Mouse (Mus musculus) embryo, embryonic 11 days (tissue): ENCODE results near the gene Gm14214.

Experiments
- DNase-seq: peaks from one replicate; pipeline ENCODE4 v3.0.0-alpha.2; 2015

Gm14214 gene

DNA sequence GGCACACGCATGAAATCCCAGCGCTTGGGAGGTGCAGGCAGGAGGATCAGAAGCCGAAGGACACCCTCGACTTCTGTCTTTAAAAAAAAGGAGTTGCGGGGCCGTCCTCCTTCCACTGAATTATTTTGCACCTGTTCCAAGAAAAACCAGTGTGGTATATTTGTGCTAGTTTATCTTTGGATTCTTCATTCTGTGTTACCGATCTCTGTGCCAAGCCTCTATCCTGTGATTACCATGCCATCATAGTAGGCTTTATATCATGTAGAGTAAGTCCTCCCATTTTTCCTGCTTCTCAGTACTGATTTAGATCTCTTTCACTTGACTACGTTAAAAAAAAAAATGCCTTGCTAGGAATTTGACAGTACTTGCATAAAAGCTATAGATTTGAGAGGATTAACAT, 1.8 kb upstream of the Gm14214 start:
- DNase-seq, result no peak

DNA sequence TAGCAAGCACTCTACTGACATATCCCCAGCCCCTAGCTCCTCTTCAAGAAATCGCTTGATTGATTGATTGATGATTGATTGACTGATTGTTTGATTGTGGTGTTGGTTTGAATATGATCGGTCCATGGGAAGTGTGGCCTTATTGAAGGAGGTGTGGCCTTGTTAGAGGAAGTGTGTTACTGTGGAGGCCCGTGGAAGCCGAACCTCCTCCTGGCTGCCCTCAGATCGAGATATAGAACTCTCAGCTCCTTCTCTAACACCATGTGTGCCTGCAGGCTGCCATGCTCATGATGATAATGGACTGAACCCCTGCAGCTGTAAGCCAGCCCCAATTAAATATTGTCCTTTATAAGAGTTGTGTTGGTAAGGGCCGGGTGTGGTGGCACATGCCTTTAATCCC, 2.8 kb downstream of the Gm14214 start:
- DNase-seq, result no peak

DNA sequence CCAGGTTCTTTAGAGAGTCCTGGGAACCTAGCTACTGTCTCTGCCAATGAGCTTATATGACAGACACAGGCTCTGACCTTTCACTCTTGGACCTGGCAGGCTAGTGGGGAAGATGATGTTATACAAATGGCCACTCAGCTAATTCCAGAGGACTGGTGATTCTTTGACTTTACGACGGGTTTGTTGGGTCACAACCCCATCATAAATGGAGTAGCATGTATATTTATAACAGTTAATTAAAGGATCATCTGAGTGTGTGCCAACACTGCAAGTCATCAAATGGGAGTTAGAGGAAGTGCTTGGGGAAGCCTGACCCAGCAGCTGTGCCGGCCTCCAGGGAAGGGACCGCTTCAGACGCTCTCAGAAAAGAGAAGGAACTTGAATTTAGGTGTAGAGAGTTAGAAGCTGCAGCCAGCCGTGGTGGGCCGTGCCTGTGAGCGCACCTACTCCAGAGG, 4.2 kb downstream of the Gm14214 start:
- no peak for DNase-seq

DNA sequence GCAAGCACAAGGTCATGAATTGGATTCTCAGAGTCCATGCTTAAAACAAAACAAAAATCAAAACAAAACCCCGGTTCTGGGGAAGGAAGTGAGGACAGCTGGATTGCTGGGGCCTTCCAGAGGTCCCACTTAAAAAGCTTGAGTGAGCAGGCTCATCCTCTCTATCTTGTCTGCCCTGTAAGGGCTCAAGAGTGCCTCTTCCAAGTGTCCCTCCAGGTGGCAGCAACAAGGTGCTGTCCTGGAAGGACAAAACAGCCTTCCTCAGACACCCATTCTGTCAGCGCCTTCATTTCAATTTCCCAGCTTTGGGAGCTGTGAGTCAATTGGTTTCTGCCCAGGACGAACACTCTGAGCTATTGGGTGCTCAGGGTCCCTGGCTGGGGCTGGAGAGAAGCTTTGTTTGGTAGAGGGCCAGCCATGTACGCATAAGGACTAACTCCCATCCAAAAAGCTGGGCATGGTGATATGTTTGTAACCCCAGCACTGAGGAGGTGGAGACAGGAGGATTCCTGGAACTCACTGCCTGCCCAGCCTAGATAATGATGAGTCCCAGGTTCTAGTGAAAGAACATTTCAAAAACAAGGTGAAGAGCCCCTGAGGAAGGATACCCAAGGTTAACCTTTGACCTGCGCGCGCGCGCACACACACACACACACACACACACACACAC, 4.9 kb downstream of the Gm14214 start:
- DNase-seq, result no peak

DNA sequence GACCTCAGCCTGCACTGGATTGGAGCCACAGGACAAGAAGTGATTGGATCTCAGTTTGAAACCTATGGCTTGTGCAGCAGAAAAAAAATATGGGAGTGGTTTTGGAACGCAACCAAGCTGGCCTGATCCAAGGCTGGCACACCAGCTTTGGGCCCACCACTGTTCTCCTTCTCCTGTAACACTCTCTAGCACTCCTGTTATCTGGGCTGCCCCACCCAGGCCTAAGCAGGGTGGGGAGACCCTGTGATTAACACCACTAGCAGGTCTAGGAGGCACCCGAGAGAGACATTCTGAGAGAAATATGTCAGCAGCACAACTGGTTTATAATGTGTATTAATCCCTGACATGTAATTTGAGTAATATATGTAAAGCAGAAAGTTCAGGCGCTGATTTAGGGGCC, 6.6 kb downstream of the Gm14214 start:
- DNase-seq, result no peak

DNA sequence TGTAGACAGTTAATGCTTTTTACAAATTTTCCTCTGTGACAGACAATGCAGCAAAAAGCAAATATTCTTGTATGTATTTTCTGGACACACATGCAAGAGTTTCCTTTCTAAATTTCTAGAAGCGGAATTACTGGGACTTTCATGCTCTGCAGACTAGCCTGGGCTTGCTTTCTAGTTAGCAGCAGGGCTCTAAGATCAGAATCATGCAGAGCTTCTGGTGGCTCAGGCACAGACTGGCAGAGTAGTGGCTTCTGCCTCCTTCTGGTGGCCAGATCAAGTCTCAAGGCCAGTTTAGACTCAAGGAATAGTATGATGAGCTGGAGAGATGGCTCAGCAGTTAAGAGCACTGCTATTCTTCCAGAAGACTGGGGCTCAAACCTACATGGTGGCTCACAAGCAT, 11.4 kb downstream of the Gm14214 start:
- DNase-seq, result no peak

DNA sequence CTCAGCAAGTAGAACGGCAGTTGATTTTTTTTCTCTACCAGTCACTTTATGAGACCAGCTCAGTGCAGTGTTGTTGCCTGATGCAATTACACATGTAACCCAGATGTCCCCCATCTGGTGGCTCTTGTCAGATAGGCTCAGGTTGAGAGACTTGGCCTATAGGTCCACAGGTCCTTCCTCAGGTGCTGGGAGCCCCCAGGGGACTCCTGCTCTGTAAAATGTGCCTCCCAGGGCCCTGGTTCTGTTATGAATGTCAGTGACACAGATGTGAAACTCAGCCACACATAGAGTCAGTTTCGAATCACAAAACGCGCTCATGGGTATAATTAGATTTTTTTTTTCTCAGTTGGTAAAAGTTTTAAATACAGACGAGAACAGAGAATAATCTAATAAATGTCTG, 12.1 kb downstream of the Gm14214 start:
- DNase-seq, result no peak

DNA sequence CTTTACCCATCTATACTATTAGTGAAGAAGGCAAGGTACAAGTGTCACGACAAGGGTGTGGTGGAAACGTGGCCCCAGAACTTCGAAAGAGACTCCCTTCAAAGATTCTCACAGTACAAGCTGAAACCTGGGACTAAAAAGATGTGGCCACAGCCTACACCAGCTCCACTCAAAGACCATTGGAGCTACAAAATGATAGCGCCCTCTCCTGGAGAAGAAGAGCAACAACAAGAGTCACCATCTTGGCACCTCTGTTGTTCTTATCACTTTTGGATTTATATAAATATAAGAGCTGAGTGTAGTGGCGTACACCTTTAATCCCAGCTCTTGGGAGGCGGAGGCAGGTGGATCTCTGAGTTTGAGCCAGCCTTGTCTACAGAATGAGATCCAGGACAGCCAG, 14.0 kb downstream of the Gm14214 start:
- no peak for DNase-seq

DNA sequence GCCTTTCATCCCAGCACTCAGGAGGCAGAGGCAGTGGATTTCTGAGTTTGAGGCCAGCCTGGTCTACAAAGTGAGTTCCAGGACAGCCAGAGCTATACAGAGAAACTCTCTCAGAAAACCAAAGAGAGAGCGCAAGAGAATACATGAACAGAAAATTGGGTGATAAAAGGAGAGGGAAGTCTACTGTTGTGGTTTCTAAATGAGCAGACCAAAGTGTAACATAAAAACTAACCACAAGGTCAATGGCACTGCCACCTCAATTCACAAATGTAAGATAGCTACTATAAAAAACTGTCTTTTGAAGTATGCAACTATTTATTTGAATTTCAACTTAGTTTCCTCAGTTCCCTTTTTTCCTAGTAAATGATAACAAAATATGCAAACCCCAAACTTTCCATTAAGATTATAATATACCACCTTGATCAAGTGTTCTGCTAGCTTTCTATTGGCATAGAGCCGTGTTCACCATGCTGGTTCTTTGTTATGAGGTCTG, 15.7 kb downstream of the Gm14214 start:
- no peak for DNase-seq

DNA sequence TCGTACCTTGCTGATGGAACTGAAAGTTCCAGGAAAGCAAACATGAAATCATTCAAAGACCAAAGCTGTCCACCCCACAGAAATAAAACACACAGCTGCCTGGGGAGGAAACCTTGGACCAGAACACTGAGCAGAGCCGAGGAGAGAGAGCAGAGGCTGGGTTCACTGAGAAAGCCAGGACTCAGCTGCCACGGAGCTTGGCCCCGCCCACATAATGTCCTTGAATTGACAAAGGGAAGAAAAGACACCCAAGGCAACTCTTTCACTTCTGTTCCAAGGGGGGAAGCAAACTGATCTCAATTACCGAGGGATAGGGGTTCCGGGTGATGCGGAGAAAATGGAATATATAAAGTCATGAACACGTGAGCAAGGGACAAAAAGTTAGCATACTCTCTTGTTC, 17.9 kb downstream of the Gm14214 start:
- peak; percentile 28 for DNase-seq

DNA sequence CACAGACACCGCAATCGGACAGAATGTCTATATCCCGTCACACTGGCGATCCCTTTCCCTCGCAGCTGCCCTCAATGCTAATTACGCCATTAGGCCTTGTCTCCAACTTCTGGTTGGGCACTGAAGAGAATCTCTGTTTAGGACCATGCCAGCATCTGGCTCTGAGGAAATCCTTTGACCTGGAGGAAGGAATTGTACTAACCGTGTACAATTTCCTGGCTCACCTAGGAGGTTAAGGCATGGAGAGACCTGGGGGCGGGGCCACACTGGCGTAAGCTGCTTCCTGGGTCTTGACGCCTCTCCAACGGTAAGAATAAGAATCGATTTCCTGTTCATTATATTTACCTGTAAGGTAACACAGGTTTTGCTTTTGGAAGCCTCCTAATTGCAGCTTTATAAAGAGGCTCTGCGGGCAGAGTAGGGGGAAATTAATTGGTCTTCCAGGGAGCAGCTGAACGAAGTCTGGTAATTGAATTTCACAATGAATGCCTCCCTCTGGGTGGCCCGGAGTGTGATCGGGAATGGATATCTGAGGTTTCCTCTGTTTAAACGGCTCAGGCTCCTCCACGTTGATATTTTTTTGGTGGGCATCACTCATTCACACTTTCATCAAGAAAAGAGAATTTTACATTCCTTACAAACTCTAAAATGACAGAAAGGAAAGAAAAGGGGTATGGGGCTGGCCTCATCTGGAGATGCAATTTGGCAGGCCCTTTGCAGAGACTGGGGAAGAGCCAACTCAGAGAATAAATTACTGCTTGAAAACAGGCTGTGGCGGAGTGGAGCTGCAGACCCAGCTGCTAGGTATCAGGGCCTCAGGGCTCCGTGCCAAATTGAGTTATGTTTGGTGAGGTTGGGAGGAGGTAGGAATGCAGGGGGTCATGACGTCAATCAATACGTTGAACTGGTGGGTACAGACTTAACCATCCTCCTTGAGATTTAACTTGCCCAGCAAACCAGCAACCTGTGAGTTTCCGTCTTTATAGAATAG, 20.5 kb downstream of the Gm14214 start:
- DNase-seq, result peak; percentile 65

DNA sequence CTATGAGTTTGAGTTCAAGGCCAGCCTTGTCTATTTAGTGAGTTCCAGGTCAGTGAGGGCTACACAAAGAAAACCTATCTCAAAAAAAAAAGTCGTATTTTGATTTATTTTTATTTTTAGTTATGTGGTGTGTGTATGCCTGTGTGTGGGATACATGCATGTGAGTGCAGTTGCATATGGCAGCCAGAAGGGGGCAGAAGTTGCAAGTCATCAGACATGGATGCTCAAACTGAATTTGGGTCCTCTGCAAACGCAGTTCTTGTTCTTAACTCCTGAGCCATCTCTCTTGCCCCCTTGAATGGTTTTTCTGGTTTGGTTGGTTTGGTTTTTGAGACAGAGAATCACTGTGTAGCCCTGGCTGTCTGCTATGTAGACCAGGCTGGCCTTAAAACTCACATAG, 21.4 kb downstream of the Gm14214 start:
- DNase-seq, result no peak

DNA sequence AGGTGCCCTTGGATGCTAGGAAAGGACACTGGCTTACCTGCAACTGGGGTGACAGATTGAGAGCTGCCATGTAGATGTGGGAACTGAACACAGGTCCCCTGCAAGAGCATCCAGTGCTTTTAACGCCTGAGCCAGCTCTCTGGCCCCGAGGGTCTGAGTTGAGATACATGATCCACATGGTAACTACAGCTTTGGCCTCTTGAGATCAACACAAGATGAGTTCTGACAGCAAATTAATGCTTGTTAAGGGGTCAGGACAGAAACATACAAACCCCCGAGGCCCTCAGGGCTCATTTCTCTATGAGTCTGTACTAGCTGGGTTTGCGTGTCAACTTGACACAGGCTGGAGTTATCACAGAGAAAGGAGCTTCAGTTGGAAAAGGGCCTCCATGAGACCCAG, 25.9 kb downstream of the Gm14214 start:
- DNase-seq, result no peak

DNA sequence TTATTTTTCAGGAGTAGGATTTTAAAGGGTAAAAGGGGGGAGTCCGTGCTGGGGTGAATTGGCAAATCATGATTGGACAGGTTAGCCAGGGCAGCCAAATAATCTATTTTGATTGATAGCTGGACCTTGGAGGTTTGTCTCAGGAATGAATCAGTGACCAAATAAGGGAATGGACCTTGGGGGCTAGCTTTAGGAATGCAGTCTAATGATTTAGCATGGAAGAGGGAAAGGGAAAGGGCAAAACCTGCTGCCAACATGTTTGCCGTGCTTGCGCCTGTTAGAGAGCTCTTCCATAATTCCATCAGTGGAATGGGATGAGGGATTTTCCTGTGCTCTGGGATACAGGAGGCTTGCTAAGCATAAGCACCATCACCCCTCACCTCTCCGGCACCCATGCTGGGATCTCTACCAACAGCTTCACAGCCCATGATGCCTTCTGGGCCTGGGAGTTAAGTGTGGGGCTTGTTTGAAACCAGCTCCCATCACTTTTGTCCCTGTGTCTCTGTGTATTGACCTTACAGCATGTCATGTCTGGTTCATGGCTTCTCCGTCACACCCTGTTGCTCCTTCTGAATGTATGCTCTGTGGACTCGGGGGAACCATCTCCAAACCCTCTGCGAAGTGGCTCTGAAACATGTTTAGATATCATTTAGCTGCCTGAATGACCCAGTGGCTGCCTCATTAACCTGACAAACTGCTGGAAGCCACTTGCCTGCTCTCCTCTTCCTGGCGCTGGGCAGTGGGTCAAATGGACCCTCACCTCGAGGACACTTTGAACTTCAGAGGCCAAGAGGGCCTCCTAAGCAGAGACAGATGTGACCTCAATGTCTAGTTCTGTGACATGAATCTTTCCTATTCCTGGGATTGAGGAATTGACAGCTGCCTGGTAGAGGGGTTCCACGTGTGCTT, 26.7 kb downstream of the Gm14214 start:
- DNase-seq, result peak; percentile 29

DNA sequence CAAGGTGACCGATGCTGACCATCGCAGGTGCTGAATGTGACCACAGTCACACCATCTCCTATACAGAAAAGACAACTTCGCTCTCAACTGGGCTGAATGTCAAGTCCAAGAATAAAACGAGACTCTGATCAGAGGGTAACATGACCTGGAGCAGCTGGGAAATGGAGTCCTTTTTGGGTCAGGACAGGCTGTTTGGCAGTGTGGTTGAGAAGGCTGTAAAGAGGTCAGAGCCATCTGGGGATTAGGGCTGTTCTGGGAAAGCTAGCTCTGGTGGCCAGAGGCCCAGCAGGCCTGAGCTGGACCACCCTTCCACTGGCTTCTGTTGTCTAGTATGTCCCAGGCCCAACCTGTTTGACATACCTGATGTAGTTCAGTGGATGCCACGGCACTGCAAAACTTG, 31.2 kb downstream of the Gm14214 start:
- no peak for DNase-seq

DNA sequence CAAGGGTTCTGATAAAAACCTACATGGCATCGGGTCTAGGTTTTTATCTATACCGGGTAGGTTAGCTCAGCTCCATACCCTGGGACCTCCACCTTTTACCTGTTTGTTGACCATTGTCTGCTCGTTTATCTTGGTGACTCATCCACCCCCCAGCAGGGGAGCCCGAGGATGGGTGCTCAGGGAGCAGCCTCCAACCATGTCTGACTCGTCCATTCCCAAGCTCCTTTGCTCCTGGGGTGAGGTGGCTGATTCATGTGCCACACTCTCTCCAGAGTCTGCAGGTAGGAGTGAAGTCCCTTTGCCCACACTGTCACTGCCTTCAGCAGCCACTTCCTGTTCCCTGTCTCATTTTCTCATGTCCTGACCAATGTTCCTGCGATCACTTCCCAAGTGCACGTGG, 33.8 kb downstream of the Gm14214 start:
- DNase-seq, result no peak

DNA sequence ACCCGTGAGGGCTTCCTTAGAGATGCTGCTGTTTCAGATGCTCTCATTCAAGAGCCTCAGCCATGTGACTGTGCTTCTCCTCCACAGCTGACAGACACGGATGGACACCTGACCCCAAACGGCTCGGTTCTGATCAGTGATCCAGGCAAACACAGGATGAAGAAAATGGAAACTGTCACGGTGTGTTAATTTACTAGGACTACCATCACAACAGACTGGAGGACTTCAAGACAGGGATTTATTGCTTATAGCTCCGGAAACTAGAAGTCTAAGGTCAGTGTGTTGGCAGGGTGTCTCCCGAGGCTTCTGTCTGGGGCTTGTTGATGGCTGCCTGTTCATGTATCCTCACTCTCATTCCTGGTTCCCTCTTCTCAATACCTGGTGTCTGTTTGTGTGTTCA, 34.4 kb downstream of the Gm14214 start:
- DNase-seq, result no peak

DNA sequence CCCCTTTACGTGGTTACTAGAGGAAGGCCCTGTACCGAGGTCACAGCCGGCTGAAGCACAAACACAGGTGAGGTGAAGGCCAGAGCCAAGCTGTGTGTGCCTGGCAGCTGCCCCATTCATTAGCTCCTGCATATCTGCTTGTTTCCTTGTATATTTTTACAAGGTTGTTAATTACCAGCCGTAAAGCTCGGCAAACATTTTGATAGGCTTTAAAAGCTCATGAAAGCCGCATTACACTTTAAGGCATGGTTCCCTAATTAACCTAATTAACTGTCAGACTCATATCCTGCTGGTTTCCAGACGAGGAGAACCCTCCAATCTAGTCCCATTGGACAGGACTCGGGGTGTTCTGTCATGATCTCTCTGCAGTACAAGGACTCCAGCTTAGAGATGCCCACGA, 34.9 kb downstream of the Gm14214 start:
- no peak for DNase-seq

DNA sequence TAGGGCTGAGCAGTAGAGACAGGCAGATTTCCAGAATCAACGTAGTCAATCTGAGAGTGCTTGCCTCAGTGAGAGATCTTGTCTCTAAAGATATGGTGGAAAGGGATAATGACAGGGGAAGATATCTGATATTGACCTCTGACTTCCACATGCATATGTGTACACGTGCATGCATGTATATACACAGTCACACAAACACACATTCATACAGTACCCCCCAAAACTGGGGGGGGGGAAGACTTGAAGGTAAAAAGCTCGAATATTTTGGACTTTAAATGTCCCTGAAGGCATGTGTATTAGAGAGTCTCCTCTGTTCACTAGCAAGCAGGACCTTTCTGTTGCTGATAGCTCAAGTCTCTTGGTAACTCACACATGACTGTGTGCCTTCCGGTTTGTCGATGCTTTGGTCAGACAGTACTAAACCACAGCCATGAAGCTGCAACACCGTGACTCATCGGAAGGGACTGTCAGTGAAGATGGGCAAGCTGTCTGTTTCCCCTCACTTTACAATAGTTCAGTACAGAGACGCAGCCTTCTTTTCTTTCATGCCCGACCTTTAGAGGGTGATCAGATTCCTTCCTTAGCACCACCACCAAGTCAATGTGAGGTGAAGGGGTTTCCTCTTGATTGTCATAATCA, 37.2 kb downstream of the Gm14214 start:
- no peak for DNase-seq

DNA sequence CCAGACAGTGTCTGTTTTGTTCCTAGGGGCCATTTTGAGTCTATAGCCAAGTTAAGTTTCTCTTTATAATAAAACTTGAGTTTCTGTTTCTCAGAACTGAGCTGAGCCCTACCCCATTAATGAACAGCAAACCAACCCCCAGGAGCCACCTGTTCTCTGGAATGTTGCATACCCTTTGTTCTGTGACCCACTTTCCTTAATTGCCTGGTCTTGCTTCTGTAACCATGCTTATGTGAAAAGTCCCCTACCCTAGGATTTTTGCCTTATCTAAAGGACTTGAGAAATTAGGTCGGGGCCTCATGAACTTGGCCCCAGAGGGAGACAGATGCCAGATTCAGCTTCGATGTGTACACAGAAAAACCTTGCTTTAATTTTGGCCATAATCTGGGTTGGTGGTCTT, 37.9 kb downstream of the Gm14214 start:
- no peak for DNase-seq

DNA sequence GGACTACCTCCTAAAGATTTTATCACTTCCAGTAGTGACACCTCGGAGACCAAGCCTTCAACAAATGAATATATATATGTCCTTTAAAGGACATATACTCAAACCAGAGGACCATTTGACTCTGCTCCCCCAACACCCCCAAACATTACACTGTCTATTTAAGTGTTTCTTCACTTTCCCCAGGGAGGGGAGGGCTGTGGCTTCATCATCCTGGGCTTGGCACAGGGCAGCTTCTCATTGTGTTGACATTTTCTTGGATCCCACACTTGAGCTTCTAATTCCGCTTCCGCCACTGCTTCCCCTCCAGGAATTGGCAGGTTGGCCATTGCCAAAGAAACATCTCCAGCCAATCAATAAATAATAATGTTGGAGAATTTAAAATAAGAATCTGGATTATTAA, 39.0 kb downstream of the Gm14214 start:
- DNase-seq, result no peak

DNA sequence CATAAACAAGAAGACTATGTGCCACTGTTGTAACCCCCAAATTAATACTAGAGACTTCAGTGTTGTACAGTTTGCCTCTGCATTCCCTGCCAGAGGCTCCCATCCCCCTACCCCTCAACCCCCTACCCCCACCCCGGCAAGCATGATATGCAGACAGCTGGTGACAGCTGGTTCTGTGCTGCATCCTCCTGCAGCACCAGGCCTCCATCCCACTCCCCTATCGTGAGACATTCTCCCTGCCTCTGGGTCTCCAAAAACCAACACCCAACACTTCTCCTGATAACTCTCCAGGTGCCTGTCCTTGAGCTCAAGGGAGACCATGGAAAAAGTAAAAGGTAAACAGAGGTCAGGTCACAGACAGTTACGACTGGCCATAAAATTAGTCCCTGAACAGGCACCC, 40.1 kb downstream of the Gm14214 start:
- no peak for DNase-seq

DNA sequence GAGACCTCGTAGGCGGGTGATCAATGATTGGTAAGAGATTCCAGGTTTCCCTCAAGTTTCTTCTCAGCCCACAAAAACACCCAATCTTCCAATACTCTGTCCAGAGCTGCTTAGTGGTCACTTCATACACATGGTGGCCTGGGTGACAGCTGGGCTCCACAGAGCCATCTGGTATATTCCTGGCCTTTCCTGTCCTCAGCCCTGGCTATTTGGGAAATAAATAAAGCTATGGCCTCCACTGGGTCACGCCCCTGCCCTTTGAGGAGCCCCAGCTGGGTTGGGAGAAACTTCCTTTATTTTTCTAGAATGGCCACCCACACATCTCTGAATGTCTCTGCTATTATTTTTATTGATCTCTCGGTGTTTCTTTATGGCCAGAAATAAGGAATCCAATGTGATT, 46.4 kb downstream of the Gm14214 start:
- DNase-seq, result no peak
